Mouse (Mus musculus) forelimb bud, embryonic 11.5 days (tissue): ENCODE data around the gene Naip1.
A peak's percentile ranks its signal among the peaks of the same experiment; 100 is the strongest.
"Not testable (repeated sequence)": the region's sequence is repeated elsewhere in the genome, so short reads cannot be mapped to it uniquely, and the experiment has no call there.

Source experiments
- DNase-seq: peaks from one replicate; pipeline ENCODE4 v3.0.0-alpha.2; 2012; ENCODE audit warnings: low read depth, low spot score

The Naip1 gene

GRCm38 (mm10) chr13:100452415-100453127 lies at the start of gene Naip1:
Naip1 (minus strand) TSS chr13:100452869.
- not testable (repeated sequence) for DNase-seq

- not testable (repeated sequence) for DNase-seq
These were observed 47.0 kb upstream of the Naip1 start for GRCm38 (mm10) chr13:100499625-100500024.

GRCm38 (mm10) chr13:100495337-100495736 lies 42.7 kb upstream of the Naip1 start:
- DNase-seq: no peak

- DNase-seq: not testable (repeated sequence)
These were observed 41.7 kb upstream of the Naip1 start for GRCm38 (mm10) chr13:100494370-100494769.

- no peak for DNase-seq
These were observed 40.6 kb upstream of the Naip1 start for GRCm38 (mm10) chr13:100493313-100493712.

GRCm38 (mm10) chr13:100492061-100492787 lies 39.6 kb upstream of the Naip1 start, which contains the start of gene Gtf2h2:
Gtf2h2 (minus strand) TSS chr13:100492579.
- DNase-seq: peak; percentile 91

GRCm38 (mm10) chr13:100491623-100492022 lies 39.0 kb upstream of the Naip1 start:
- no peak for DNase-seq

GRCm38 (mm10) chr13:100490424-100490823 lies 37.8 kb upstream of the Naip1 start:
- DNase-seq: no peak

GRCm38 (mm10) chr13:100483610-100484009 lies 30.9 kb upstream of the Naip1 start:
- DNase-seq: no peak

- no peak for DNase-seq
These were observed 11.0 kb upstream of the Naip1 start for GRCm38 (mm10) chr13:100463527-100464222.

- DNase-seq: no peak
These were observed 8.7 kb upstream of the Naip1 start for GRCm38 (mm10) chr13:100461336-100461735.

- DNase-seq: no peak
These were observed 3.2 kb downstream of the Naip1 start for GRCm38 (mm10) chr13:100449495-100449894.

GRCm38 (mm10) chr13:100440116-100440515 lies 12.6 kb downstream of the Naip1 start:
- no peak for DNase-seq

- DNase-seq: no peak
These were observed 14.0 kb downstream of the Naip1 start for GRCm38 (mm10) chr13:100438701-100439100.

GRCm38 (mm10) chr13:100437322-100437825 lies 15.3 kb downstream of the Naip1 start:
- no peak for DNase-seq

GRCm38 (mm10) chr13:100436556-100437163 lies 16.0 kb downstream of the Naip1 start:
- DNase-seq: not testable (repeated sequence)

GRCm38 (mm10) chr13:100419958-100420357 lies 32.7 kb downstream of the Naip1 start:
- DNase-seq: not testable (repeated sequence)

- DNase-seq: no peak
These were observed 38.2 kb downstream of the Naip1 start for GRCm38 (mm10) chr13:100414428-100414827.

GRCm38 (mm10) chr13:100409825-100410224 lies 42.8 kb downstream of the Naip1 start:
- DNase-seq: no peak

GRCm38 (mm10) chr13:100409181-100409580 lies 43.5 kb downstream of the Naip1 start:
- no peak for DNase-seq

- DNase-seq: no peak
These were observed 44.4 kb downstream of the Naip1 start for GRCm38 (mm10) chr13:100408242-100408641.
